Mouse (Mus musculus) splenic B cell, adult 2 months (primary cell): Measurements from ENCODE around the gene Mcrip1.

Experiments
- DNase-seq: peaks from one replicate; pipeline ENCODE4 v3.0.0-alpha.2; 2011; ENCODE audit warnings: low read depth, low spot score
- H3K27me3 ChIP-seq: 2 replicates; pipeline ENCODE4 v1.6.1; 2012; ENCODE audit warnings: mild to moderate bottlenecking, low read length, moderate library complexity, mixed read lengths; ENCODE audit not compliant: control insufficient read depth, poor library complexity, insufficient read depth, severe bottlenecking
- H3K36me3 ChIP-seq: 2 replicates; pipeline ENCODE4 v1.6.1; 2012; ENCODE audit warnings: mild to moderate bottlenecking, low read length, moderate library complexity, mixed read lengths; ENCODE audit not compliant: control insufficient read depth, poor library complexity, insufficient read depth, severe bottlenecking

Gene Mcrip1

GRCm38 (mm10) chr11:120500357-120500756 is 49.2 kb downstream of the Mcrip1 start:
- DNase-seq: no peak
- H3K36me3 ChIP-seq: no peaks in the 10 kb centered on the region; the same call in 1 of the 2 replicates

GRCm38 (mm10) chr11:120499894-120500293 is 49.6 kb downstream of the Mcrip1 start:
- no peak for DNase-seq
- peaks cover under 1% of the 10 kb centered on the region; the same call in 1 of the 2 replicates for H3K36me3 ChIP-seq

More at GRCm38 (mm10) chr11:120500357-120500756, 49.2 kb downstream of the Mcrip1 start:
- no peaks in the 10 kb centered on the region for H3K27me3 ChIP-seq

GRCm38 (mm10) chr11:120498891-120499290 is 50.6 kb downstream of the Mcrip1 start:
- Histone ChIP-seq H3K27me3 (no peaks in the 10 kb centered on the region), H3K36me3 (peaks cover 1% of the 10 kb centered on the region; the same call in 1 of the 2 replicates)
- no peak for DNase-seq

More at GRCm38 (mm10) chr11:120499894-120500293, 49.6 kb downstream of the Mcrip1 start:
- no peaks in the 10 kb centered on the region for H3K27me3 ChIP-seq

- peaks cover 1% of the 10 kb centered on the region; the same call in 1 of the 2 replicates for H3K36me3 ChIP-seq
- no peak for DNase-seq
- H3K27me3 ChIP-seq: no peaks in the 10 kb centered on the region
Observed at GRCm38 (mm10) chr11:120498226-120498625, 51.3 kb downstream of the Mcrip1 start.

DNA sequence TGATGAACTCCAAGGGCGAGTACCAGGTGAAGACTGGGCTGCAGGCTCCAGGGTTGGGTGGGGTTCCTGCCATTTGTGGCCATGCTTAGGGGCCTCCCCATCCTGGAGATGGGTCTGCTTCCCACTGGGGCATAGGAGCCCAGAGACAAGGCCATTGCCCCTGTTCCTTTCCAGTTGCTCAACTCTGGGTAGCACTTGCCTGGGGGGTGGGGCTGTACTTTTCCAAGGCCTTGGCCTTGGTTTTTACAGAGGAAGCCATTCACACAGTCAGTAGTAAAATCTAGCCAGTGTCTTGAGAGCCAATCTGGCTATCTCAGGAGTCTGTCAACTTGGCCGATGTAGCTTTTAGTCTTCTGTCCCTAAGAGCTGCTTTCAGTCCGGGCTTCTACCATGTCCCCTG is 52.1 kb downstream of the Mcrip1 start:
- no peaks in the 10 kb centered on the region for H3K27me3 ChIP-seq
- H3K36me3 ChIP-seq: peaks cover 1% of the 10 kb centered on the region; the same call in 1 of the 2 replicates
- DNase-seq: no peak

- H3K27me3 ChIP-seq: no peaks in the 10 kb centered on the region
- DNase-seq: no peak
- H3K36me3 ChIP-seq: peaks cover 1% of the 10 kb centered on the region
Observed at GRCm38 (mm10) chr11:120493911-120494310, 55.6 kb downstream of the Mcrip1 start.

GRCm38 (mm10) chr11:120493351-120493750 is 56.2 kb downstream of the Mcrip1 start:
- no peaks in the 10 kb centered on the region for H3K27me3 ChIP-seq
- DNase-seq: no peak
- peaks cover 3% of the 10 kb centered on the region for H3K36me3 ChIP-seq
